8 mouse cellular contexts compared by ENCODE assay signal in genomic region chr3:82903613-82904205, GRCm38 (mm10). TPM values are rescaled to one million over a fixed set of nuclear protein-coding genes. Genes with fewer than 3 reads are reported as not detected.
DNase-seq lines count a peak whose midpoint lies in the region; ATAC-seq and TF ChIP-seq lines count a peak whose summit lies in the region.

Gene Lrat, minus strand, starts transcription at chr3:82903973.

- no peak within 1 kb of the TSS for H3K27ac ChIP-seq in embryonic facial prominence, embryonic 15.5 days (replicated peaks)
- no peak within 1 kb of the TSS for H3K27ac ChIP-seq in hindbrain, postnatal 0 days
- no peak within 1 kb of the TSS for H3K27ac ChIP-seq in liver, embryonic 11.5 days (ENCODE audit: low read depth, low read length)
- H3K27ac ChIP-seq in neural tube, embryonic 11.5 days (ENCODE audit: low read depth, low read length) = no peak within 1 kb of the TSS

- no peaks in the 10 kb centered on the region for H3K36me3 ChIP-seq in megakaryocyte, embryonic 14.5 days (replicated peaks; ENCODE audit: low read length)
- no peaks in the 10 kb centered on the region for H3K36me3 ChIP-seq in embryonic facial prominence, embryonic 15.5 days
- H3K36me3 ChIP-seq in hindbrain, postnatal 0 days (ENCODE audit: insufficient read depth, low read length) = no peaks in the 10 kb centered on the region
- no peaks in the 10 kb centered on the region for H3K36me3 ChIP-seq in liver, embryonic 11.5 days (ENCODE audit: control insufficient read depth, insufficient read depth, low read length)
- H3K36me3 ChIP-seq in neural tube, embryonic 11.5 days (ENCODE audit: control insufficient read depth, insufficient read depth, low read length) = no peaks in the 10 kb centered on the region

- no peak within 1 kb of the TSS for H3K9ac ChIP-seq in embryonic facial prominence, embryonic 15.5 days
- peak within 1 kb of the TSS; percentile 34 for H3K9ac ChIP-seq in hindbrain, postnatal 0 days (replicated peaks; ENCODE audit: low read length)
- no peak within 1 kb of the TSS for H3K9ac ChIP-seq in liver, embryonic 11.5 days (ENCODE audit: low read depth, low read length)
- H3K9ac ChIP-seq in neural tube, embryonic 11.5 days (ENCODE audit: low read length) = peak within 1 kb of the TSS; percentile 7; the same call in 1 of the 2 replicates

- peaks cover 15% of the 10 kb centered on the region; the same call in 1 of the 2 replicates for H3K9me3 ChIP-seq in megakaryocyte, embryonic 14.5 days
- H3K9me3 ChIP-seq in embryonic facial prominence, embryonic 15.5 days (replicated peaks) = no peaks in the 10 kb centered on the region
- H3K9me3 ChIP-seq in hindbrain, postnatal 0 days (ENCODE audit: low read length) = no peaks in the 10 kb centered on the region
- no peaks in the 10 kb centered on the region for H3K9me3 ChIP-seq in liver, embryonic 11.5 days (ENCODE audit: control insufficient read depth, low read length)
- no peaks in the 10 kb centered on the region for H3K9me3 ChIP-seq in neural tube, embryonic 11.5 days (ENCODE audit: control insufficient read depth, low read length)

- H3K4me2 ChIP-seq in embryonic facial prominence, embryonic 15.5 days (replicated peaks) = peak within 1 kb of the TSS; percentile 78
- H3K4me2 ChIP-seq in hindbrain, postnatal 0 days (ENCODE audit: low read depth, low read length) = peak within 1 kb of the TSS; percentile 90
- peak within 1 kb of the TSS; percentile 73 for H3K4me2 ChIP-seq in liver, embryonic 11.5 days
- H3K4me2 ChIP-seq in neural tube, embryonic 11.5 days (ENCODE audit: low read depth) = peak within 1 kb of the TSS; percentile 92

- ATAC-seq in megakaryocyte, adult 5-6 weeks (ENCODE audit: poor library complexity, severe bottlenecking) = no peak
- peak; percentile 39; the same call in 1 of the 2 replicates for ATAC-seq in embryonic facial prominence, embryonic 15.5 days (ENCODE audit: insufficient number of reproducible peaks, low FRiP score, low TSS enrichment, low read depth)
- ATAC-seq in hindbrain, postnatal 0 days = peak; percentile 70
- ATAC-seq in liver, embryonic 11.5 days (replicated peaks; ENCODE audit: low FRiP score) = no peak
- peak; percentile 65; the same call in 1 of the 2 replicates for ATAC-seq in neural tube, embryonic 11.5 days (ENCODE audit: insufficient read depth, low FRiP score, low TSS enrichment)

- DNase-seq in hindbrain, postnatal 0 days (ENCODE audit: low spot score) = peak; percentile 18
- DNase-seq in liver, embryonic 11.5 days (ENCODE audit: low spot score) = peak; percentile 36
- peak; percentile 38 for DNase-seq in neural tube, embryonic 11.5 days (ENCODE audit: low spot score)
- DNase-seq in thymus, postnatal 10 days (ENCODE audit: low spot score in 2 of 2) = no peak
- DNase-seq in frontal cortex, adult 2 months (ENCODE audit: extremely low spot score in 1 of 2, low spot score in 1 of 2) = no peak

- H3K27me3 ChIP-seq in megakaryocyte, embryonic 14.5 days (replicated peaks) = peaks cover 31% of the 10 kb centered on the region
- peaks cover 30% of the 10 kb centered on the region for H3K27me3 ChIP-seq in embryonic facial prominence, embryonic 15.5 days
- H3K27me3 ChIP-seq in hindbrain, postnatal 0 days (ENCODE audit: insufficient read depth, low read length) = peaks cover 4% of the 10 kb centered on the region
- H3K27me3 ChIP-seq in liver, embryonic 11.5 days (replicated peaks; ENCODE audit: control insufficient read depth, insufficient read depth, low read length) = peaks cover 23% of the 10 kb centered on the region
- H3K27me3 ChIP-seq in neural tube, embryonic 11.5 days (ENCODE audit: control insufficient read depth, insufficient read depth, low read length) = peaks cover 21% of the 10 kb centered on the region

- H3K4me3 ChIP-seq in megakaryocyte, embryonic 14.5 days (replicated peaks) = peak within 1 kb of the TSS; percentile 56
- peak within 1 kb of the TSS; percentile 39 for H3K4me3 ChIP-seq in embryonic facial prominence, embryonic 15.5 days (replicated peaks)
- peak within 1 kb of the TSS; percentile 50 for H3K4me3 ChIP-seq in hindbrain, postnatal 0 days (ENCODE audit: low read length)
- peak within 1 kb of the TSS; percentile 36 for H3K4me3 ChIP-seq in liver, embryonic 11.5 days (ENCODE audit: low read depth, low read length)
- H3K4me3 ChIP-seq in neural tube, embryonic 11.5 days (ENCODE audit: low read depth, low read length) = peak within 1 kb of the TSS; percentile 41

- H3K4me1 ChIP-seq in megakaryocyte, embryonic 14.5 days = peaks cover 10% of the 10 kb centered on the region; the same call in 1 of the 2 replicates
- peaks cover 14% of the 10 kb centered on the region for H3K4me1 ChIP-seq in embryonic facial prominence, embryonic 15.5 days
- 0 out of 2 replicates have a peak, but pooled peaks cover 4% of the 10 kb centered on the region for H3K4me1 ChIP-seq in hindbrain, postnatal 0 days (ENCODE audit: insufficient read depth, low read length)
- H3K4me1 ChIP-seq in liver, embryonic 11.5 days (replicated peaks; ENCODE audit: control insufficient read depth, insufficient read depth, low read length) = no peaks in the 10 kb centered on the region
- no peaks in the 10 kb centered on the region for H3K4me1 ChIP-seq in neural tube, embryonic 11.5 days (ENCODE audit: control insufficient read depth, insufficient read depth, low read length)

- WGBS in embryonic facial prominence, embryonic 15.5 days = under 1% methylated on average over 35 of the region's 35 CpGs
- WGBS in hindbrain, postnatal 0 days = under 1% methylated on average over 35 of the region's 35 CpGs
- under 1% methylated on average over 35 of the region's 35 CpGs for WGBS in liver, embryonic 11.5 days
- 1% methylated on average over 35 of the region's 35 CpGs for WGBS in neural tube, embryonic 11.5 days

- no peak for TF ChIP-seq CTCF in hindbrain, postnatal 0 days (IDR thresholded peaks at IDR 0.05; ENCODE audit: low read depth)

RNA-seq across cellular contexts. Expression of gene Lrat, which starts in this region (rescaled TPM):
- polyA plus RNA-seq in megakaryocyte, embryonic 14.5 days (2012; ENCODE audit: insufficient read depth, low replicate concordance) = not detected in 2 replicates
- total RNA-seq in megakaryocyte, adult 5-6 weeks (2015) = not detected in 2 replicates
- total RNA-seq in megakaryocyte, adult 5-6 weeks (2017) = not detected in 2 replicates
- 0.68 TPM in 2 replicates for polyA plus RNA-seq in embryonic facial prominence, embryonic 15.5 days (2015; fragmentation: Nextera tagmentation; extraction: Ambion mirVana)
- total RNA-seq in hindbrain, postnatal 0 days (2014; rRNA removed) = 0.58 TPM in 2 replicates
- 1.2 and 1.3 TPM in 2 replicates for polyA plus RNA-seq in hindbrain, postnatal 0 days (2015; fragmentation: Nextera tagmentation; extraction: Ambion mirVana)
- 0.21 and 0.22 TPM in 2 replicates for polyA plus RNA-seq in liver, embryonic 11.5 days (2014; fragmentation: Nextera tagmentation; extraction: Ambion mirVana)
- polyA plus RNA-seq in neural tube, embryonic 11.5 days (2014; fragmentation: Nextera tagmentation; extraction: Ambion mirVana) = 0.04 and 0.07 TPM in 2 replicates
- 0.13 and 0.20 TPM in 2 replicates for polyA plus RNA-seq in frontal cortex, adult 2 months (2012; rRNA removed)

Comparison
In these comparisons a context has a peak if more than half of its experiments do, and no peak if none do; other contexts are left out.
1. Peak in ATAC-seq, H3K4me3 ChIP-seq and H3K4me2 ChIP-seq in embryonic facial prominence, embryonic 15.5 days; RNA of the gene not detected or under 1 TPM.
2. Peak in DNase-seq, H3K4me3 ChIP-seq and H3K4me2 ChIP-seq in liver, embryonic 11.5 days; RNA of the gene not detected or under 1 TPM.
3. Peak in DNase-seq, ATAC-seq, H3K4me3 ChIP-seq, H3K9ac ChIP-seq and H3K4me2 ChIP-seq in neural tube, embryonic 11.5 days; RNA of the gene not detected or under 1 TPM.